Mouse (Mus musculus): Measurements from ENCODE around the gene Man2b2. TPM values are rescaled to one million over a fixed set of nuclear protein-coding genes. Genes with fewer than 3 reads are reported as not detected.

The Man2b2 gene
- polyA plus RNA-seq, 1 experiment from 2014 or later, result 13.4 TPM

DNA sequence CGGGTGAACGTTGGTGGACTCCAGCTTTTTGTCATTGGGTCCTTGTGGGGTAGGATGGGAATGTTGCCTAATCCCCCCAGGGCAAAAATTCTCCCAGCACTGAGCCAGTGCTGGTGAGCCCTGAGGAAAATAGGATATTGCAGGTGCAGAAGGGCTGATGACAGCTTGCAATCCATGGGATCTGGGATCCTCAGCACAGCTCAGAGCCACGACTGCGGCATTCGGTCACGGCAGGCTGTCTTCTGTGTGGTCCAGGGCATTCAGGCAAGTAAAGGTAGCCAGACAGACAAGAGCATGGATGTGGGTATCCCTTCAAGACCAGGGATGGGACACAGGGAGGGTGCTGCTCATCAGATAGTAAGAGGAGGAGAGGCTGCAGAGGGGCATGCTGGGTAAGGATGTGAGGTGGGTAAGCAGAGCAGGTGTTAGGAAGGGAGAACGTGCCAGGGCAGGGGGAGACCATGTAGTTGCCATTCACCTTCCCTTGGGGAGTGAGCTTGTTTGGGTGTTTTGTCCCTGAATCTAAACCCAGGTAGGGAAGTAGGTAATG is 36.3 kb upstream of the Man2b2 start:
- H3K27me3 ChIP-seq, result peaks cover 28% of the 10 kb centered on the region
- H3K36me3 ChIP-seq, result no peaks in the 10 kb centered on the region
- no peaks in the 10 kb centered on the region for H3K9me3 ChIP-seq
- H3K9ac ChIP-seq, result no peak overlapping the region
- H3K4me3 ChIP-seq, result peak overlapping the region; percentile 67; the same call in 1 of the 2 replicates
- peaks cover 24% of the 10 kb centered on the region for H3K4me1 ChIP-seq (replicated peaks)
- H3K4me2 ChIP-seq, result peak overlapping the region; percentile 72
- ATAC-seq (ENCODE audit: low FRiP score, low read depth), result no peak
- 64% methylated on average over 7 of the region's 7 CpGs for WGBS
- no peak overlapping the region for H3K27ac ChIP-seq (replicated peaks)

DNA sequence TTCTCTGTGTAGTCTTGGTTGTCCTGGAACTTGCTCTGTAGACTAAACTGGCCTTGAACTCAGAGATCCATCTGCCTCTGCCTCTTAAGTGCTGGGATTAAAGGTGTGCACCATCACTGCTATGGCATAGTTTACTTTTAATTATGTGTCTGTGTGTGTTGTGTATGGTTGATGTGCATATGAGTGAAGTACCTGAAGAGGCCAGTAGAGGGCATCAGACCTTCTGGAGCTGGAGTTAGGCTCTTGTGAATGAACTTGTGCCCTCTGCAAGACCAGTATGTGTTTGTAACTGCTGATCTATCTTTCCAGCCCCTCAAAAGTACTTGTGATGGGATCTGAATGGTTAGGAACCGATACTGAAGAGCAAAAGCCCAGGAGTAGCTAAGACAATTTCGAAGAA is 30.6 kb upstream of the Man2b2 start:
- Histone ChIP-seq H3K36me3 (no peaks in the 10 kb centered on the region), H3K27me3 (peaks cover 7% of the 10 kb centered on the region), H3K4me1 (replicated peaks) (no peaks in the 10 kb centered on the region), H3K4me3 (no peak overlapping the region), H3K9me3 (no peaks in the 10 kb centered on the region), H3K9ac (no peak overlapping the region), H3K4me2 (no peak overlapping the region), H3K27ac (replicated peaks) (no peak overlapping the region)
- no peak for ATAC-seq (ENCODE audit: low FRiP score, low read depth)
- 93% methylated on average over 2 of the region's 2 CpGs for whole genome bisulfite sequencing

GRCm38 (mm10) chr5:36857546-36857945 is 27.1 kb upstream of the Man2b2 start:
- Histone ChIP-seq H3K9me3 (no peaks in the 10 kb centered on the region), H3K4me2 (no peak overlapping the region), H3K36me3 (no peaks in the 10 kb centered on the region), H3K4me1 (replicated peaks) (no peaks in the 10 kb centered on the region), H3K9ac (no peak overlapping the region), H3K27ac (replicated peaks) (no peak overlapping the region), H3K27me3 (no peaks in the 10 kb centered on the region), H3K4me3 (no peak overlapping the region)
- whole genome bisulfite sequencing, result 67% methylated on average over 5 of the region's 5 CpGs
- no peak for ATAC-seq (ENCODE audit: low FRiP score, low read depth)

DNA sequence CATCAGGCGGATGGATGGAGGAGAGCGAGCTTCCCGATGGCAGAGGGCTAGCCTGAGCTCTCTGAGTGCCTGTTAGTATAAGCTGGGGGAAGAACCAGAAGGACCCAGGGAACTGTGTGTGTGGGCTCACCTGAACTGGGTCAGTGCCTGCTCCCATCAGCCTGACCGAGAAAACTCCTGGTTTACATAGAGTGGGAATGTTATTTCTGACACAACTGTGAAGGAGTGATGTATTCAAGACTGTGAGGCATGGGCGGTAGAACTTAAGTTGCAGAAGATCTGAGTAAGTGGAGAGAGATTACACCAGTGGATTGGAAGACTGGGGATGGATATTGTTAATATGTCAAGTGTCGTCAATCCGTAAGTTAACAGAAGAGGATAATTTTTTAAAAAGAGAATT is 26.1 kb upstream of the Man2b2 start:
- H3K36me3 ChIP-seq, result no peaks in the 10 kb centered on the region
- H3K27ac ChIP-seq (replicated peaks), result no peak overlapping the region
- H3K9me3 ChIP-seq, result no peaks in the 10 kb centered on the region
- H3K4me1 ChIP-seq (replicated peaks), result no peaks in the 10 kb centered on the region
- WGBS, result 89% methylated on average over 7 of the region's 7 CpGs
- H3K4me3 ChIP-seq, result no peak overlapping the region
- no peaks in the 10 kb centered on the region for H3K27me3 ChIP-seq
- H3K9ac ChIP-seq, result no peak overlapping the region
- no peak overlapping the region for H3K4me2 ChIP-seq
- no peak for ATAC-seq (ENCODE audit: low FRiP score, low read depth)

DNA sequence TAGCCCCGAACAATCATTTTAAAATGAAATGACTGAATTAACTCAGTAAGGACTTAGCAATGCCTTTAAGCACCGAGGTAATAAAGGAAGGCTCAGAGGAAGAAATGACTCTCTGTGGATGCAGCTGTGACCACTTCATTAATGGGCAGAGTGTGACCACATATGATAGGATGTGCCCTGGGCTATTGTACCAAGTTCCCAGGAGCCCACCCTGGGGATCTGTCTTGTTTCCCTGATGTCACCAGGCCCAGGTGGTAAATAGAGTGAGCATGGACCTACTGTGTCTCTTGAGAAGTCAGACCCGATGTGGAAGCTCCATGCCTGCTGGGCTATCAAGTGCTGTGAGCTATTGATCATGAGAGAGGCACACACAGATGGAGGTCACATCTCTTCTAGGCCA is 24.7 kb upstream of the Man2b2 start:
- no peaks in the 10 kb centered on the region for H3K36me3 ChIP-seq
- no peaks in the 10 kb centered on the region for H3K27me3 ChIP-seq
- no peak overlapping the region for H3K4me2 ChIP-seq
- no peaks in the 10 kb centered on the region for H3K4me1 ChIP-seq (replicated peaks)
- ATAC-seq (ENCODE audit: low FRiP score, low read depth), result no peak
- H3K9ac ChIP-seq, result no peak overlapping the region
- H3K27ac ChIP-seq (replicated peaks), result no peak overlapping the region
- 39% methylated on average over 3 of the region's 3 CpGs for WGBS
- H3K4me3 ChIP-seq, result no peak overlapping the region
- H3K9me3 ChIP-seq, result no peaks in the 10 kb centered on the region

DNA sequence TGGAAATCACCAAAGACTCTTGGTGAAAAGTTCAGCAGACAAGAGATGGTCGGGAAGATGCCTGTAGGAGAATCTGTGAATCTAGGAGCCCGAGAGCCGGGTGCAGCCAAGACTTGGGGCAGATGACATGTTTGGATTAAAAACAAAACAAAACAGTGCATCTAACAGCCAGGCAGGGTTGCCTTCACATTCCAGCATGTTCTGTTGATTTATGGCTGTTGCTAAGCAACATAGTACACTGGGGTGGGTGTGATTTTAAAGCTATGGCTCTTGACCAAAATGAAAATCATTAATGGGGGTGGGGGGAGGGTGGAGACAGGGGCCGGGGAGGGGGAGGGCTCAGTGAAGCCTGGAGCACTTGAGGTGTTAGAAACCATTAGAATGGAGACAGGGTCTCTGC is 21.1 kb upstream of the Man2b2 start:
- Histone ChIP-seq H3K9ac (no peak overlapping the region), H3K4me1 (replicated peaks) (no peaks in the 10 kb centered on the region), H3K9me3 (no peaks in the 10 kb centered on the region), H3K36me3 (no peaks in the 10 kb centered on the region), H3K27ac (replicated peaks) (no peak overlapping the region), H3K27me3 (no peaks in the 10 kb centered on the region), H3K4me2 (no peak overlapping the region), H3K4me3 (no peak overlapping the region)
- no peak for ATAC-seq (ENCODE audit: low FRiP score, low read depth)
- WGBS, result 36% methylated on average over 4 of the region's 4 CpGs

GRCm38 (mm10) chr5:36844490-36844889 is 14.0 kb upstream of the Man2b2 start:
- peak; percentile 46 for ATAC-seq (ENCODE audit: low FRiP score, low read depth)
- 0 out of 2 replicates have a peak, but pooled peaks cover 6% of the 10 kb centered on the region for H3K4me1 ChIP-seq (replicated peaks)

GRCm38 (mm10) chr5:36841701-36842100 is 11.2 kb upstream of the Man2b2 start:
- no peak overlapping the region for H3K9ac ChIP-seq
- no peaks in the 10 kb centered on the region for H3K27me3 ChIP-seq
- no peak overlapping the region for H3K4me2 ChIP-seq
- no peak overlapping the region for H3K4me3 ChIP-seq
- ATAC-seq (ENCODE audit: low FRiP score, low read depth), result no peak
- H3K36me3 ChIP-seq, result no peaks in the 10 kb centered on the region
- 0 out of 2 replicates have a peak, but pooled peaks cover 6% of the 10 kb centered on the region for H3K4me1 ChIP-seq (replicated peaks)
- no peak overlapping the region for H3K27ac ChIP-seq (replicated peaks)
- 72% methylated on average over 1 of the region's 1 CpGs for WGBS
- H3K9me3 ChIP-seq, result no peaks in the 10 kb centered on the region

More at GRCm38 (mm10) chr5:36844490-36844889, 14.0 kb upstream of the Man2b2 start:
- H3K9me3 ChIP-seq, result no peaks in the 10 kb centered on the region
- WGBS, result 43% methylated on average over 10 of the region's 10 CpGs
- no peak overlapping the region for H3K4me3 ChIP-seq
- H3K4me2 ChIP-seq, result no peak overlapping the region
- H3K36me3 ChIP-seq, result no peaks in the 10 kb centered on the region
- no peak overlapping the region for H3K27ac ChIP-seq (replicated peaks)
- H3K9ac ChIP-seq, result no peak overlapping the region
- H3K27me3 ChIP-seq, result no peaks in the 10 kb centered on the region

DNA sequence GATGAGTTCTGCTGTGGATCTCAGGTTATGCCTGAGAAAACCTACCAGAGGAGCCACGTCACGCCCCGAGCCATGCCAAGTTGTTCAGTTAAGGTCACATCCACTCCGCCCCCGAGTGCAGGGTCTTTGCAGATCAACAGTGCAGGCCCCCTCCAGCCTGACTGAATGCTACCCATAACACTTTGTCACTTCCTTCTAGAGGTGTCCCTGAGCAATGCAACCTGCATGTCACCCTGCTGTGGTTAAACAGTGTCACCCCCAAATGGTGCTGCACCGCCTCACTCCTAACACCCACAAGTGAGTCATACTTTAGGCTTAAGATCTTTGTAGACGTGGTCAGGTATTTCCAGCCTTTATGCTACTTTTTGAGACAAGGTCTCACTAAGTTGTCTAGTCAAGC is 9.6 kb upstream of the Man2b2 start:
- 87% methylated on average over 7 of the region's 7 CpGs for WGBS
- Histone ChIP-seq H3K4me1 (replicated peaks) (0 out of 2 replicates have a peak, but pooled peaks cover 6% of the 10 kb centered on the region), H3K27ac (replicated peaks) (no peak overlapping the region), H3K4me2 (no peak overlapping the region), H3K4me3 (no peak overlapping the region), H3K9me3 (no peaks in the 10 kb centered on the region), H3K9ac (no peak overlapping the region), H3K36me3 (no peaks in the 10 kb centered on the region), H3K27me3 (no peaks in the 10 kb centered on the region)
- no peak for ATAC-seq (ENCODE audit: low FRiP score, low read depth)

DNA sequence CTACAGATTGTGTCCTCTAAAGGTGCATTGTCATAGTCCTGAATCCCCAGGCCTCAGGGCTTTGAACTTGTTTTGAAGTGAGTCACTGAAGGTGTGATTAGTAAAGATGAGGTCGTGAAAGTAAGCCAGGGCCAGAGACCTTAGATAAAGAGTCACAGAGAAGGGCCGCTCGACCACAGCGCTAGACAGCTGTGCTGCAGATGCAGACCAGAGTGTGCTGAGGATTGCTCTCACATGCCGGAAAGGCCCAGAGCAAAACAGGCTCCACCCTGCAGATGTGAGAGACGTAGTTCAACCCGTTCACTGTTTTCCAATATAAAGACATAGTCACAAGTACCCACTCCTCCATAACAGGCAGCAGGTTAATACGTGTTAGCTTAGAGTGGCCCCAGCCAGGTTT is 9.1 kb upstream of the Man2b2 start:
- H3K4me1 ChIP-seq (replicated peaks), result 0 out of 2 replicates have a peak, but pooled peaks cover 5% of the 10 kb centered on the region
- no peak overlapping the region for H3K4me2 ChIP-seq
- no peak overlapping the region for H3K4me3 ChIP-seq
- H3K9me3 ChIP-seq, result no peaks in the 10 kb centered on the region
- no peak overlapping the region for H3K27ac ChIP-seq (replicated peaks)
- no peak for ATAC-seq (ENCODE audit: low FRiP score, low read depth)
- H3K9ac ChIP-seq, result no peak overlapping the region
- H3K27me3 ChIP-seq, result no peaks in the 10 kb centered on the region
- H3K36me3 ChIP-seq, result no peaks in the 10 kb centered on the region
- 77% methylated on average over 8 of the region's 8 CpGs for WGBS

DNA sequence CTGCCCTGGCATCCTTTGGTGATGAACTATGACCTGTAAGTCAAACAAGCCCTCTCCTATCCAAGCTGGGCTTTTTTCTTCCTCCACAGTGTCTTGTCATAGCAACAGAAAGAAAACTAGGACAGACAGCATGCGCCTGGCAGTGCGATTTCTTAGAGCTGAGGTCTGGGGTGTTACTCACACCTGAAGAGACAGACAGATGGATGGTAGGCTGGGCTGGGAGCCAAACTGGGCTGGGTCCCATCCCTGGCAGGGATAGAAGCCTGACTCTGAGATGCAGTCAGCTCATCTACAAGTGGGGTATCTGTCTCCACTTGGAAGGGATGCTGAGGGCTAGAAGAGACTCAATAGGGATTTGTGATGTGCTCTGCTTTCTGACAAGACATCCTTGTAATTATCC is 8.6 kb upstream of the Man2b2 start:
- Histone ChIP-seq H3K36me3 (no peaks in the 10 kb centered on the region), H3K4me2 (no peak overlapping the region), H3K4me1 (replicated peaks) (no peaks in the 10 kb centered on the region), H3K9ac (no peak overlapping the region), H3K4me3 (no peak overlapping the region), H3K9me3 (no peaks in the 10 kb centered on the region), H3K27ac (replicated peaks) (no peak overlapping the region), H3K27me3 (no peaks in the 10 kb centered on the region)
- WGBS, result 78% methylated on average over 2 of the region's 2 CpGs
- 0 out of 2 replicates have a peak, but pooled peaks have one; percentile 30 for ATAC-seq (ENCODE audit: low FRiP score, low read depth)

GRCm38 (mm10) chr5:36835933-36836332 is 5.5 kb upstream of the Man2b2 start:
- H3K9ac ChIP-seq, result no peak overlapping the region
- WGBS, result 2% methylated on average over 6 of the region's 6 CpGs
- H3K27me3 ChIP-seq, result no peaks in the 10 kb centered on the region
- no peaks in the 10 kb centered on the region for H3K36me3 ChIP-seq
- no peaks in the 10 kb centered on the region for H3K9me3 ChIP-seq
- no peak overlapping the region for H3K4me3 ChIP-seq
- peaks cover 2% of the 10 kb centered on the region for H3K4me1 ChIP-seq (replicated peaks)
- 0 out of 2 replicates have a peak, but pooled peaks have one; percentile 50 for ATAC-seq (ENCODE audit: low FRiP score, low read depth)
- no peak overlapping the region for H3K27ac ChIP-seq (replicated peaks)
- H3K4me2 ChIP-seq, result no peak overlapping the region

DNA sequence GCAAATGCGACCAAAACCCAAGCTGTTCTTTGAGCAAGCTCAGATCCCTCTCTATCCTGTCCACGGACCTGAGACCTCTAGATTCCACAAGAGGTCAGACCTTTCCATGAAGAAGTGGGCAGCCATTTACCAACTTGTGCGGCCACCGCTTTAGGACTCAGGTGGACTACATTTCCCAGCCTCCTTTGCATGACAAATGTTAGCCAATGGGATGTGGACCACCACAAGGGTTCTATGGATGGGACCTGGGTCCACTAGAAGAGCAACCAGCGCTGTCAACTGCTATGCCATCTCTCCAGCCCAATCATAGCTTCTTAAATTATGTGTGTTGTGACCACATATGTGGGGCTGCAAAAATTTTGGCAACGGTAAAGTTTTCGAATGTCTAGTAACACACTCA is 819 bp upstream of the Man2b2 start:
- Histone ChIP-seq H3K27ac (replicated peaks) (no peak overlapping the region), H3K9ac (no peak overlapping the region), H3K4me2 (peak overlapping the region; percentile 73; the same call in 1 of the 2 replicates), H3K4me3 (no peak overlapping the region), H3K27me3 (no peaks in the 10 kb centered on the region), H3K9me3 (no peaks in the 10 kb centered on the region), H3K4me1 (replicated peaks) (peaks cover 11% of the 10 kb centered on the region), H3K36me3 (no peaks in the 10 kb centered on the region)
- peak; percentile 43; the same call in 1 of the 2 replicates for ATAC-seq (ENCODE audit: low FRiP score, low read depth)
- WGBS, result 71% methylated on average over 7 of the region's 7 CpGs

All from hindbrain, embryonic 15.5 days (tissue).